Mouse (Mus musculus) kidney, postnatal 0 days (tissue): ENCODE results near the gene Gm20671. TPM values are rescaled to one million over a fixed set of nuclear protein-coding genes. Genes with fewer than 3 reads are reported as not detected.
"Not testable (repeated sequence)": the region's sequence is repeated elsewhere in the genome, so short reads cannot be mapped to it uniquely, and the experiment has no call there.

Experiments
- ATAC-seq: fragments of 200-750 bp; cut with Nextera tagmentation; replicated peaks from 2 replicates; pipeline ENCODE4 v1.8.0; 2017; ENCODE audit warnings: low read depth, moderate number of reproducible peaks, moderate TSS enrichment, moderate library complexity; ENCODE audit not compliant: low FRiP score
- DNase-seq: peaks from one replicate; pipeline ENCODE4 v3.0.0-alpha.2; 2016; ENCODE audit warnings: low spot score
- H3K27ac ChIP-seq: fragments of 300-500 bp; sonication (generic); 2 replicates; pipeline ENCODE4 v1.5.1; 2014; ENCODE audit warnings: mild to moderate bottlenecking
- H3K27me3 ChIP-seq: fragments of 300-500 bp; sonication (generic); 2 replicates; pipeline ENCODE4 v1.6.1; 2014; ENCODE audit warnings: low read length, mixed read lengths; ENCODE audit not compliant: insufficient read depth
- H3K36me3 ChIP-seq: fragments of 300-500 bp; sonication (generic); 2 replicates; pipeline ENCODE4 v1.6.1; 2014; ENCODE audit warnings: low read length, mixed read lengths; ENCODE audit not compliant: insufficient read depth
- H3K4me1 ChIP-seq: fragments of 300-500 bp; sonication (generic); replicated peaks from 2 replicates; pipeline ENCODE4 v1.6.1; 2014; ENCODE audit warnings: antibody characterized with exemption, low read length, mixed read lengths; ENCODE audit not compliant: insufficient read depth
- H3K4me2 ChIP-seq: fragments of 300-500 bp; sonication (generic); 2 replicates; pipeline ENCODE4 v1.6.1; 2014; ENCODE audit warnings: mild to moderate bottlenecking, low read length, moderate library complexity, mixed read lengths
- H3K4me3 ChIP-seq: fragments of 300-500 bp; sonication (generic); replicated peaks from 2 replicates; pipeline ENCODE4 v1.5.1; 2014; ENCODE audit warnings: low read depth, low read length
- H3K9ac ChIP-seq: fragments of 300-500 bp; sonication (generic); 2 replicates; pipeline ENCODE4 v1.6.1; 2014; ENCODE audit warnings: low read depth, low read length
- H3K9me3 ChIP-seq: fragments of 300-500 bp; sonication (generic); replicated peaks from 2 replicates; pipeline ENCODE4 v1.6.1; 2016; ENCODE audit warnings: low read length, inconsistent platforms, mixed read lengths
- CTCF ChIP-seq: IDR thresholded peaks from 2 replicates; pipeline ENCODE4 v1.5.1; 2016; ENCODE audit warnings: antibody characterized with exemption, low read depth, mild to moderate bottlenecking, moderate library complexity
- WGBS: fragments of 180-500 bp; shearing (Covaris S2); extraction: QIAGEN DNeasy Blood & Tissue Kit; methylation state at CpG from one replicate; pipeline ENCODE4 v1.1.7; 2014; 5-methylcytosine and 5-hydroxymethylcytosine counted together
- polyA plus RNA-seq: library from polyadenylated mRNA; unstranded; fragments of >200 nt; fragmentation: Nextera tagmentation; extraction: Ambion mirVana; gene quantifications from 2 replicates; pipeline ENCODE4 v1.2.1, GENCODE M21; 2015

The Gm20671 gene
- polyA plus RNA-seq, 1 experiment from 2014 or later, result not detected

- no peak overlapping the region for H3K27ac ChIP-seq
- H3K9ac ChIP-seq, result 0 out of 2 replicates have a peak overlapping the region, but pooled peaks have one; percentile 31
- ATAC-seq, result no peak
- no peaks in the 10 kb centered on the region for H3K36me3 ChIP-seq
- no peaks in the 10 kb centered on the region for H3K27me3 ChIP-seq
- H3K4me3 ChIP-seq, result peak overlapping the region; percentile 41
- no peaks in the 10 kb centered on the region for H3K4me1 ChIP-seq
- peak overlapping the region; percentile 73 for H3K4me2 ChIP-seq
- 0 out of 2 replicates have a peak, but pooled peaks have one; percentile 12 for TF ChIP-seq CTCF
- 1% methylated on average over 6 of the region's 6 CpGs for WGBS
- peak; percentile 86 for DNase-seq
- H3K9me3 ChIP-seq, result no peaks in the 10 kb centered on the region
Observed at GRCm38 (mm10) chr5:32857781-32858220, 30.9 kb upstream of the Gm20671 start.

- H3K4me3 ChIP-seq, H3K4me1 ChIP-seq, DNase-seq, ATAC-seq, H3K27ac ChIP-seq, H3K4me2 ChIP-seq, H3K27me3 ChIP-seq, H3K9me3 ChIP-seq, H3K36me3 ChIP-seq, H3K9ac ChIP-seq: not testable (repeated sequence)
- WGBS, result 90% methylated on average over 2 of the region's 3 CpGs
Observed at GRCm38 (mm10) chr5:32855274-32855673, 28.4 kb upstream of the Gm20671 start.

GRCm38 (mm10) chr5:32854818-32855217 lies 27.9 kb upstream of the Gm20671 start:
- no peak for TF ChIP-seq CTCF
- 80% methylated on average over 4 of the region's 4 CpGs for WGBS
- H3K36me3 ChIP-seq, result no peaks in the 10 kb centered on the region
- H3K4me1 ChIP-seq, result 0 out of 2 replicates have a peak, but pooled peaks cover 3% of the 10 kb centered on the region
- H3K4me3 ChIP-seq, result no peak overlapping the region
- H3K9ac ChIP-seq, result no peak overlapping the region
- no peaks in the 10 kb centered on the region for H3K27me3 ChIP-seq
- H3K4me2 ChIP-seq, result no peak overlapping the region
- H3K9me3 ChIP-seq, result no peaks in the 10 kb centered on the region
- DNase-seq (no peak), ATAC-seq (no peak)
- H3K27ac ChIP-seq, result peak overlapping the region; percentile 9; the same call in 1 of the 2 replicates

GRCm38 (mm10) chr5:32853731-32854507 lies 27.0 kb upstream of the Gm20671 start, which contains the start of gene Prr14l:
Gene Prr14l, minus strand, starts transcription at chr5:32854256.
- Histone ChIP-seq H3K9ac (peak within 1 kb of the TSS; percentile 97), H3K4me1 (0 out of 2 replicates have a peak, but pooled peaks cover 3% of the 10 kb centered on the region), H3K9me3 (no peaks in the 10 kb centered on the region), H3K27me3 (no peaks in the 10 kb centered on the region), H3K36me3 (no peaks in the 10 kb centered on the region), H3K4me2 (peak within 1 kb of the TSS; percentile 78), H3K27ac (peak within 1 kb of the TSS; percentile 92), H3K4me3 (peak within 1 kb of the TSS; percentile 91)
- DNase-seq (peak; percentile 96), ATAC-seq (peak; percentile 96)
- 0 out of 2 replicates have a peak, but pooled peaks have one; percentile 8 for TF ChIP-seq CTCF
- under 1% methylated on average over 51 of the region's 51 CpGs for WGBS

- H3K36me3 ChIP-seq, result no peaks in the 10 kb centered on the region
- peak overlapping the region; percentile 9; the same call in 1 of the 2 replicates for H3K9ac ChIP-seq
- WGBS, result 33% methylated on average over 6 of the region's 6 CpGs
- peak; percentile 46 for DNase-seq
- no peaks in the 10 kb centered on the region for H3K27me3 ChIP-seq
- peak overlapping the region; percentile 78 for H3K4me2 ChIP-seq
- no peaks in the 10 kb centered on the region for H3K9me3 ChIP-seq
- no peak overlapping the region; the same call in 1 of the 2 replicates for H3K4me3 ChIP-seq
- H3K4me1 ChIP-seq, result 0 out of 2 replicates have a peak, but pooled peaks cover 3% of the 10 kb centered on the region
- no peak for TF ChIP-seq CTCF
- peak overlapping the region; percentile 27 for H3K27ac ChIP-seq
- ATAC-seq, result no peak
Observed at GRCm38 (mm10) chr5:32852026-32852425, 25.1 kb upstream of the Gm20671 start.

GRCm38 (mm10) chr5:32849580-32849979 lies 22.7 kb upstream of the Gm20671 start:
- not testable (repeated sequence) for H3K4me1 ChIP-seq, H3K36me3 ChIP-seq, H3K9ac ChIP-seq, DNase-seq, H3K4me3 ChIP-seq, H3K4me2 ChIP-seq, H3K9me3 ChIP-seq, H3K27me3 ChIP-seq, ATAC-seq, H3K27ac ChIP-seq
- 93% methylated on average over 3 of the region's 3 CpGs for WGBS
